Mouse (Mus musculus): ENCODE results near the gene Pcif1. TPM values are rescaled to one million over a fixed set of nuclear protein-coding genes. Genes with fewer than 3 reads are reported as not detected.

Pcif1 gene
- total RNA-seq, 2 experiments from 2014 or later = 41.4 to 45.9 TPM

DNA sequence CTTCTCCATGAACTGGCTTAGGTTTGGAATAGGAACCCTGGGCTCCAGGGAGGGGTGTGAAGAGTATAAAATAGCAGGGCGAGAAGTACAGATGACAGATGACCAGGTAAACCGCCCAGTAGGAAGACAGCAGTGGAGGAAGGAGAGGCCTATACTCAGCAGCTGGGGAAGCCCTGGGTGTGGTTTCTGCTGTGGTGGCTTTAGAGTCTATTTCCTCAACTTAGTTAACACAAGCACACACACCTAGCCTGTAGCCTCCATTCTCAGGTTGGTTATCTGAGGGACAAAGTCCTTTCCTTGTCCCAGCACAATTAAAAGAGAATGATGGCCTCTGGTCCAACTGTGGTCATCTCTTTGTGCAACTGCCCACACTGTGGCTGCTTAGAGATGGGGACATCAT lies 10.9 kb downstream of the Pcif1 start:
- intact Hi-C loops (cut with DNase I) = no loop called here
- DNase-seq (ENCODE audit: extremely low spot score in 1 of 2, low spot score in 2 of 2) = no peak

- intact Hi-C loops (cut with DNase I) = no loop called here
- no peak for DNase-seq (ENCODE audit: extremely low spot score in 1 of 2, low spot score in 2 of 2)
Observed at GRCm38 (mm10) chr2:164890411-164891049, 11.4 kb downstream of the Pcif1 start.

GRCm38 (mm10) chr2:164891056-164891834 lies 12.1 kb downstream of the Pcif1 start:
- DNase-seq (ENCODE audit: extremely low spot score in 1 of 2, low spot score in 2 of 2) = no peak
- intact Hi-C loops (cut with DNase I) = no loop called here

- intact Hi-C loops (cut with DNase I) = no loop called here
- DNase-seq (ENCODE audit: extremely low spot score in 1 of 2, low spot score in 2 of 2) = no peak
Observed at GRCm38 (mm10) chr2:164891908-164892695, 13.0 kb downstream of the Pcif1 start.

- DNase-seq (ENCODE audit: extremely low spot score in 1 of 2, low spot score in 2 of 2) = no peak
- intact Hi-C loops (cut with DNase I) = no loop called here
Observed at GRCm38 (mm10) chr2:164892696-164893216, 13.7 kb downstream of the Pcif1 start.

DNA sequence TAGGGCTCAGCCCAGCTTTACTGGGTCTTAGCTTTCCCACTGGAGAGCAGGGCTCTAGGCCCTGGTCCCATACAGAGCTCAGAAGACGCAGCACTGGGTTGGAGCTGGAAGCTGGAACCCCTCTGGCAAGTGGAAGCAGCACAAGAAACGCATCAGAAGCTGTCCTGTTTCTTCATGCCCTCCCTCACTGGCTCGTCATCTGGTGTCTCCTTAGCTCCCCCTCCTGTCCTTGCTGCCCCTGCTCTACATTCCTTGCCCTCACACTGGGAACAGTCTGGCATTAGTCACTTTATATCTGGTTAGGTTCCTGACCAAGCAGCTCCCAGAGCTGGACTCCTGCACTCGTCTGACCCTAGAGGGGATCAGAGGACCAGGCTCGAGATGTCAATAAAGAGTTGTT lies 14.9 kb downstream of the Pcif1 start:
- DNase-seq (ENCODE audit: extremely low spot score in 1 of 2, low spot score in 2 of 2) = no peak
- intact Hi-C loops (cut with DNase I) = no loop called here

GRCm38 (mm10) chr2:164894644-164895043 lies 15.5 kb downstream of the Pcif1 start:
- DNase-seq (ENCODE audit: extremely low spot score in 1 of 2, low spot score in 2 of 2) = no peak
- intact Hi-C loops (cut with DNase I) = no loop called here

- no peak for DNase-seq (ENCODE audit: extremely low spot score in 1 of 2, low spot score in 2 of 2)
- intact Hi-C loops (cut with DNase I) = no loop called here
Observed at GRCm38 (mm10) chr2:164895885-164896284, 16.8 kb downstream of the Pcif1 start.

DNA sequence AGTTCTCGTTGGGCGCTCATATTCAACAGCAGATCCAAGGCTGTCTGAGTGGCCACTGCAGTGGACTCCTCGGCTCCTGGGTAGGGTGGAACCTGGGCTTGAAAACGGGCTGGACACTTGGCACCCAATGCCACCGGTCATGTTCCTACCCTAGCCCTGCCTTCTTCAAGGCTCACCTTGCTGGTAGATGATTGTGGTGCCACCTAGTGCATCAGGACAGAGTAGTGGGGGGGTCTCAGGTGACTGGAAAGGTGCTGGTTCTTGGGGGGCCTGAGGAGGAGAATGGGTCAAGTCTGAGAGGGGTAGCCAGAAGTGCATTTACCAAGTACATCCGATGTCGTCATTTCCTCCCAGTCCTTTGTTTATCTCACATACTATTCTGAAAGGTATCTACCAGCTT lies 18.9 kb downstream of the Pcif1 start:
- DNase-seq (ENCODE audit: extremely low spot score in 1 of 2, low spot score in 2 of 2) = no peak
- intact Hi-C loops (cut with DNase I) = no loop called here

DNA sequence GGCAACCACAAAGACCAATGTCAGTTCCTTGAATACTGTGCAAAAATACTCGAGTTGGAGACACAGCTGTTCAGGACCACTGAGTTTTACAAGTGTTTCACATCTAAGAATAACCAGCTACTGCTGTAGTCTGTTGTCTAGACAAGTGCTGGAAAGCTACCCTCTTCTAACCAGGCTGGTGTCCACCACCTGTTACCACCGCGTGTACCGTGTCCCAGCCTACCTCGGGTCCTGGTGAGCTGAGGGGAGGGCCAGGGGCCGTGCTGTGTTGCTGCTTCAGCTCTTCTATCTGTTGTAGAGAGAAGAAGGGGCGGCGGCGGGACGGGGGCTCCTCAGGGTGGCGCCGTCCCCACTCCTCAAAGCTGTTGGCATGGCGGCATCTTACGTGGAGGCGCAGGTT lies 19.9 kb downstream of the Pcif1 start:
- intact Hi-C loops (cut with DNase I) = no loop called here
- DNase-seq (ENCODE audit: extremely low spot score in 1 of 2, low spot score in 2 of 2) = no peak

DNA sequence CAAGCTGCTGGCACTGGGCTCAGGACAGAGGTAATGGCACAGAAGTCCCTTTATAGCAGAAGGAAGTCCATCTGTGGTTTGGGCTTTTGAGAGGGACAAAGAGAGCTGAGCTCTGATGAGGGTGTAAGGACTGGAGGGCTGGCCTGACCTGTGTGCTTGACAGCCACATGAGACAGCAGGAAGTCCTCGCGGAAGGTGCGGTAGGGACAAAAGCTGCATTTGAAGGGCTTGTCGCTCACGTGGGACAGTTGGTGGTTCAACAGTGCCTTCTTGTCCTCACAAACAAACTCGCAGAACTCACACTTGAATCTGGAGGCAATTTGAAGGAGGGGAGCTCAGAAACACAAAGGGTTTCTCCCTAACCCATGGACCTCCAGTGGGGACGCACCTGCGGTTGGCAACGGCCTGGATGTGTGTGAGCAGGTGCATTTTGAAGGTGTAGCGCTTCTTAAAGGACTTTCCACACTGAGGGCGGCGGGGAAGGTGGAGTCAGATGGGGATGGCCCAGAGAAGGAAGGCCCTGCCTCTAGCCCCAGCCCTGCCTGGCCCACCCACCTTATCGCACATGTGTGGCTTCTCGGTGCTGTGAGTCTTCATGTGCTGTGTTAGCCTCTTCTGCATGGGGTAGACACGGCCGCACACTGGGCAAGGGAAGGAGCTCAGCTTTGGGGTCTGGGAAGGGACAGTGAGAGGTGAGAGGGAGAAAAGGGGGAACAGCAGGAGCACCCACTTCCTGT lies 20.8 kb downstream of the Pcif1 start:
- no peak for DNase-seq (ENCODE audit: extremely low spot score in 1 of 2, low spot score in 2 of 2)
- intact Hi-C loops (cut with DNase I) = no loop called here

DNA sequence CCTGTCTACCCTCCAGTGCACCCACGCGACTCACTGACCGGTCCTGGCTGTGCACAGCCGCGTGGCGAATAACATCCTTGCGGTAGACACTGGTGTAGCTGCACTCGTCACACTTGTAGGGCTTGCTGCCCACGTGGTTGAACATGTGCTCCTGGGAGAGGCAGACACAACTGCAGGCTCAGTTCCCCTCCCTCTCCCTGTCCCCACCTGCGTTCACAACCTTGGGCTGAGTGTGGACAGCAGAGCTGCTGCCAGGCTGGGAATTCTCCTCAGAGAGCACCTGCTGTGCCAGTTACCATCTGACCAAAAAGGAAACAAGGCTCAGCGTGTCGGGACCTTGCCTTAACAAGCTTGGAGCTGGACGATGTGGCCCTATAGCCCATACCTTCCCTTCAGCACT lies 22.3 kb downstream of the Pcif1 start:
- DNase-seq (ENCODE audit: extremely low spot score in 1 of 2, low spot score in 2 of 2) = no peak
- intact Hi-C loops (cut with DNase I) = no loop called here

DNA sequence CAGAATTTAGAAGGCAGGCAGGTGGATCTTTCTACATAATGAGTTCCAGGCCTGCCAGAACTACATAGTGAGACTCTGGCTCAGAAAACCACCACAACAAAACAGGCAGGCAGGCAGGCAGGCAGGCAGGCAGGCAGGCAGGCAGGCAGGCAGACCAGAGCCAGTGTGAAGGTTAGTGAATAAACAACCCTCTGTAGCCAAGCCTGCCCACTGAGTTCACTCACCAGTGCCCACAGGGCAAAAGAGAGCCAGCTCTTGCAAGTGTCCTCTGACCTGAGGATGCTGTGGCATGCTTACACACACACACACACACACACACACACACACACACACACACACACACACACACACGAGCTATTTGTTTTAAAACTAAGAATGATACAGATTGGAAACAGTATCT lies 24.4 kb downstream of the Pcif1 start:
- intact Hi-C loops (cut with DNase I) = no loop called here
- DNase-seq (ENCODE audit: extremely low spot score in 1 of 2, low spot score in 2 of 2) = no peak

GRCm38 (mm10) chr2:164906071-164906470 lies 27.0 kb downstream of the Pcif1 start:
- intact Hi-C loops (cut with DNase I) = no loop called here
- DNase-seq (ENCODE audit: extremely low spot score in 1 of 2, low spot score in 2 of 2) = no peak

GRCm38 (mm10) chr2:164907511-164907910 lies 28.4 kb downstream of the Pcif1 start:
- intact Hi-C loops (cut with DNase I) = no loop called here

GRCm38 (mm10) chr2:164908011-164908410 lies 28.9 kb downstream of the Pcif1 start:
- intact Hi-C loops (cut with DNase I) = no loop called here
- no peak for DNase-seq (ENCODE audit: extremely low spot score in 1 of 2, low spot score in 2 of 2)

More at GRCm38 (mm10) chr2:164907511-164907910, 28.4 kb downstream of the Pcif1 start:
- DNase-seq (ENCODE audit: extremely low spot score in 1 of 2, low spot score in 2 of 2) = no peak

DNA sequence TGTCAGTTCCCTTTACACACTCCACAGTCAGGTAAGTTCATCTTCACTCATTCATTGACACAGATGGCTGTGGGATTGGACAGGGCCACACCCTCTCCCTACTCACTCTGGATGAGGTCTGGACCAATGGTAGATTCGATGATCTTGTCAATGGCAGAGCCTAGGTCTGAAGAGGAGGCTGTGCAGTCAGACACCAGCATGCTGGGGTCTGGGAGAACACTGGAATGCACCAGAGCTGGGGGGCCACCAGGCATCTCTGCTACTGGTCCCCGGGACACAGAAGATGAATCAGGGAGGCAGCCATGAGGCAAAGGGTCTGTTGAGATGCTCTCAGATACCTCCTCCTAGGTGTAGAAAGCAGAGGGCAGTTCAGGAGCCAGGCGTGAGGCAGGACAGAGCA lies 30.0 kb downstream of the Pcif1 start:
- no peak for DNase-seq (ENCODE audit: extremely low spot score in 1 of 2, low spot score in 2 of 2)
- intact Hi-C loops (cut with DNase I) = no loop called here

GRCm38 (mm10) chr2:164909542-164909941 lies 30.4 kb downstream of the Pcif1 start:
- intact Hi-C loops (cut with DNase I) = no loop called here
- no peak for DNase-seq (ENCODE audit: extremely low spot score in 1 of 2, low spot score in 2 of 2)
